Mouse (Mus musculus) C2C12 (cell line): ENCODE measurements around the gene Tax1bp3. TPM values are rescaled to one million over a fixed set of nuclear protein-coding genes. Genes with fewer than 3 reads are reported as not detected.

Experiments used
- H3K27me3 ChIP-seq: one replicate; pipeline ENCODE4 v1.6.1; 2011; ENCODE audit not compliant: control insufficient read depth, insufficient read depth, insufficient read length
- H3K36me3 ChIP-seq: one replicate; pipeline ENCODE4 v1.6.1; 2011; ENCODE audit not compliant: control insufficient read depth, insufficient read depth
- H3K4me3 ChIP-seq: one replicate; pipeline ENCODE4 v1.5.1; 2011; ENCODE audit warnings: mild to moderate bottlenecking, control low read depth; ENCODE audit not compliant: poor library complexity, insufficient read depth, severe bottlenecking
- H3K79me2 ChIP-seq: one replicate; pipeline ENCODE4 v1.6.1; 2011; ENCODE audit not compliant: control insufficient read depth, insufficient read depth
- H3K79me3 ChIP-seq: one replicate; pipeline ENCODE4 v1.6.1; 2011; ENCODE audit warnings: low read depth, control low read depth
- H3ac ChIP-seq: one replicate; pipeline ENCODE3; 2011; ENCODE audit warnings: low read depth; ENCODE audit not compliant: control insufficient read depth, insufficient read length
- CEBPB ChIP-seq: IDR thresholded peaks from one replicate; pipeline ENCODE4 v1.6.1; 2011; ENCODE audit warnings: low read depth, mild to moderate bottlenecking, control low read depth, moderate library complexity
- CTCF ChIP-seq: IDR thresholded peaks from one replicate; pipeline ENCODE4 v1.5.1; 2011; ENCODE audit not compliant: control insufficient read depth, insufficient read depth, insufficient read length
- FOSL1 ChIP-seq: IDR thresholded peaks from one replicate; pipeline ENCODE4 v1.8.0; 2011; ENCODE audit warnings: mild to moderate bottlenecking, low read length; ENCODE audit not compliant: poor library complexity, insufficient read depth, severe bottlenecking
- MAX ChIP-seq: IDR thresholded peaks from one replicate; pipeline ENCODE4 v1.6.1; 2011; ENCODE audit warnings: mild to moderate bottlenecking, control low read depth
- MYOD1 ChIP-seq: IDR thresholded peaks from one replicate; pipeline ENCODE4 v1.6.1; 2011; ENCODE audit warnings: low read depth; ENCODE audit not compliant: control insufficient read depth, insufficient read length
- MYOG ChIP-seq: IDR thresholded peaks from one replicate; pipeline ENCODE4 v1.6.1; 2011; ENCODE audit not compliant: control insufficient read depth, insufficient read length; ENCODE audit errors: extremely low read depth
- USF1 ChIP-seq: IDR thresholded peaks from one replicate; pipeline ENCODE4 v1.6.1; 2011; ENCODE audit warnings: low read depth, mild to moderate bottlenecking, control low read depth, moderate library complexity
- polyA plus RNA-seq: library from polyadenylated mRNA; unstranded; fragments of >200 nt; fragmentation: generic; extraction: Trizol; gene quantifications from one replicate; pipeline ENCODE4 v1.2.1, GENCODE M21; 2012; ENCODE audit warnings: missing spikeins

The Tax1bp3 gene
- polyA plus RNA-seq, 1 experiment, result 159 TPM

DNA sequence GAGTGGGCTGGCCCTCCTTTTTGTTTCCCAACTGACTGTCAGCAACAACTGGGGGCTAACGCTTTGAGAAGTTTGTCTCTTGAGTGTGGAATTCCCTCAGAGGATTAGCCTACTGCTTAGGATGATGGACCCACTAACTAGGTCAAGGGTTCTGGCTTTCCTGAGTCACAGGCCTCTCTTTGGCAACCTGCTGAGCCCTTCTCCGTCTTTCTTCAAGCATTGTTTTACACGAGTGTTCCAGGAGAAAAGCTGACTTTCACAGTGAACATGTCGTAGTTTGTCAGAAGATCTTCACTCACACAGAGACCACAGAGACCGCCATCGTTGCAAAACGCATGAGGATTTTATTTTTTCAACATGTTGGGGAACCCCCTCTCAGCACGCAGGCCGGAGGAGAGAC, 28.7 kb upstream of the Tax1bp3 start:
- no peaks in the 10 kb centered on the region for H3K79me2 ChIP-seq
- no peak overlapping the region for H3K4me3 ChIP-seq
- no peak for TF ChIP-seq MYOD1
- no peak for TF ChIP-seq FOSL1
- no peak for TF ChIP-seq MYOG
- TF ChIP-seq CEBPB, result no peak
- TF ChIP-seq MAX, result no peak
- TF ChIP-seq USF1, result no peak
- no peak for TF ChIP-seq CTCF
- peaks cover 2% of the 10 kb centered on the region for H3K27me3 ChIP-seq
- H3ac ChIP-seq, result no peak overlapping the region
- no peaks in the 10 kb centered on the region for H3K79me3 ChIP-seq
- no peaks in the 10 kb centered on the region for H3K36me3 ChIP-seq

DNA sequence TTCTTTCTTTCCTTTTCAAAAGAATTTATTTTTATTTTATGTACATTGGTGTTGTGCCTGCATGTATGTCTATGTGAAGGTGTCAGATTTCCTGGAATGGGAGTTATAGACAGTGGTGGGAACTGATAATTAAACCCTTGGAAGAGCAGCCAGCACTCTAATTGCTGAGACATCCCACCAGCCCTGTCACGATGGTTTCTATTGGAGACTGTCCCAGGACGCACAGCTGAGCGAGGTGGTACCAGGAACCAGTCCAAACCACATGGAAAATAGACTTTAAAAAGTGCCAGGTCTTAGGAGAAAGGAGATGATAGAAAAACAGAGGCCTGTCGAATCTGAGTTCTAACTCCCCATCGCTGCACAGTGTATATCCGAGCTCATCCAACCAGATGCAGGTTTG, 21.8 kb upstream of the Tax1bp3 start:
- H3K27me3 ChIP-seq, result no peaks in the 10 kb centered on the region
- TF ChIP-seq MAX (no peak), MYOG (no peak), CEBPB (no peak), USF1 (no peak), FOSL1 (no peak), CTCF (no peak), MYOD1 (no peak)
- H3K79me3 ChIP-seq, result no peaks in the 10 kb centered on the region
- no peaks in the 10 kb centered on the region for H3K79me2 ChIP-seq
- H3K36me3 ChIP-seq, result no peaks in the 10 kb centered on the region
- H3ac ChIP-seq, result no peak overlapping the region
- H3K4me3 ChIP-seq, result no peak overlapping the region

DNA sequence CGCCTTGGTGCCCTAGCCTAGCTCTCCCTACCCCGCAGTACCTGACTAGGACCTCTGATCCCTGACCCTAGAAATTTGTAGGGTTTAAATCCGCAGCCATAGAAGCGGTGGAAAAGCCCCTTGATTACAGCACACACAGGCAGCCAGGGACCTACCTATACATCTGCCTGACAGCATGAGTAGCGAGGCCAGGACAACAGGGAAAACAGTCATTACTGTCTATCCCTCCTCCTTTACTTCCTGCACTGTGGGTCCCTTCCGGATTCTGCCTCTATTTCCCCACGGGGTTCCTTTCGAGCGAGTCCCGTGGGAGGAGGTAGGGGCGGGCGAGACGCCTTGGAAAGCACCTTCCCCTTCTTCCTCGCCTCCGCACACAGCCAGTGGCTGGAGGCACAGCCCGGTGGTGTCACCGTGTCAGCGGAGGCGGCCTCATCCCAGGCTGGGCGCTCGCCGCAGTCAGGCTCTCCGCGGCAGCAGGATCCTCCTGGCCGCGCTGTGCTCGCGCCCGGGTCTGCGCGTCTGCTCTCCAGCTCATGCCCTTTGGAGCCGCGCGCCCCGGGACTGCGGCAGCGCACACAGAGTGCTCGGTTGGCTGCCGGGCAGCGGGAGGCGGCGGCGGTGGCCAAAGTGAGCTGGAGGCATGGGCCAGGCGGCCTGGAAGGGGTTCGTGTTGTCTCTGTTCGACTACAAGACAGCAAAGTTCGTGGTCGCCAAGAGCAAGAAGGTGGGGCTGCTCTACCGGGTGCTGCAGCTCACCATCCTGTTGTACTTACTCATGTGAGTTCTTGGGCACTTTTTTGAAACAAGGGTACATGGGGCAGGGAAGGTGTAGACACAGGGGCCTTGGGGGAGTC, 16.7 kb upstream of the Tax1bp3 start, which contains the start of gene P2rx5:
Gene P2rx5 (plus strand): TSS at position 465 of the 854 bp plus-strand sequence.
- TF ChIP-seq CTCF (no peak), MAX (no peak), USF1 (no peak)
- Histone ChIP-seq H3K36me3 (no peaks in the 10 kb centered on the region), H3K79me3 (no peaks in the 10 kb centered on the region), H3K4me3 (no peak within 1 kb of the TSS), H3K27me3 (no peaks in the 10 kb centered on the region), H3ac (peak within 1 kb of the TSS; percentile 95), H3K79me2 (no peaks in the 10 kb centered on the region)

DNA sequence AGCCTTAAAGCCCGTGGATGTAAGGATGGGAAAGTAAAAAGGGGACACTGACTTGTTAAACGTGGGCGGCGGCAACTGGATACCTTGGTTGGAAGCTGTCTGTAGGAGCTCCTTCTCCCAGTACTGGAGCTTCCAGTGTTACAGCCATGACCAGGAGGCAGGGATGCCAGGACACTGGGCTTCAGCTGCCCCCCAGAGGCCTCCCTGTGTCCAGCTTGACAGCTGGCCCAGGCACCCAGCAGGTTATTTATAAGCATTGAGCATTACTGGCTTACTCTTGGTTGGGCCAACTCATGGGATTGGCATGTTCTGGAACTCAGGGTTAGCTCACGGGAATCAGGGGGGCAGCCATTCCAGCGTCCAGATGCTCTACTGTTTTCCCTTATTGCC, 16.1 kb upstream of the Tax1bp3 start:
- no peaks in the 10 kb centered on the region for H3K79me3 ChIP-seq
- no peaks in the 10 kb centered on the region for H3K36me3 ChIP-seq
- TF ChIP-seq FOSL1 (peak; percentile 30), MYOG (no peak), MYOD1 (peak; percentile 59), CEBPB (no peak), USF1 (no peak), CTCF (peak; percentile 56), MAX (peak; percentile 22)
- H3ac ChIP-seq, result peak overlapping the region; percentile 95
- H3K79me2 ChIP-seq, result no peaks in the 10 kb centered on the region
- H3K27me3 ChIP-seq, result no peaks in the 10 kb centered on the region
- no peak overlapping the region for H3K4me3 ChIP-seq

- Histone ChIP-seq H3K79me2 (no peaks in the 10 kb centered on the region), H3K79me3 (no peaks in the 10 kb centered on the region), H3K36me3 (no peaks in the 10 kb centered on the region), H3K4me3 (no peak overlapping the region), H3ac (no peak overlapping the region), H3K27me3 (no peaks in the 10 kb centered on the region)
- TF ChIP-seq FOSL1 (no peak), MYOD1 (no peak), CTCF (no peak), USF1 (no peak), MYOG (no peak), MAX (no peak), CEBPB (no peak)
Measured at GRCm38 (mm10) chr11:73161616-73162015, 15.3 kb upstream of the Tax1bp3 start.

- TF ChIP-seq USF1 (no peak), MYOG (no peak), MYOD1 (no peak), MAX (no peak), FOSL1 (no peak), CTCF (no peak), CEBPB (no peak)
- no peaks in the 10 kb centered on the region for H3K79me2 ChIP-seq
- H3K36me3 ChIP-seq, result no peaks in the 10 kb centered on the region
Measured at GRCm38 (mm10) chr11:73162284-73162683, 14.6 kb upstream of the Tax1bp3 start.

More at GRCm38 (mm10) chr11:73162284-73162683, 14.6 kb upstream of the Tax1bp3 start:
- no peak overlapping the region for H3K4me3 ChIP-seq
- no peaks in the 10 kb centered on the region for H3K79me3 ChIP-seq
- H3K27me3 ChIP-seq, result no peaks in the 10 kb centered on the region
- H3ac ChIP-seq, result no peak overlapping the region
